Mouse (Mus musculus): Measurements from ENCODE around the gene Irx4.

DNA sequence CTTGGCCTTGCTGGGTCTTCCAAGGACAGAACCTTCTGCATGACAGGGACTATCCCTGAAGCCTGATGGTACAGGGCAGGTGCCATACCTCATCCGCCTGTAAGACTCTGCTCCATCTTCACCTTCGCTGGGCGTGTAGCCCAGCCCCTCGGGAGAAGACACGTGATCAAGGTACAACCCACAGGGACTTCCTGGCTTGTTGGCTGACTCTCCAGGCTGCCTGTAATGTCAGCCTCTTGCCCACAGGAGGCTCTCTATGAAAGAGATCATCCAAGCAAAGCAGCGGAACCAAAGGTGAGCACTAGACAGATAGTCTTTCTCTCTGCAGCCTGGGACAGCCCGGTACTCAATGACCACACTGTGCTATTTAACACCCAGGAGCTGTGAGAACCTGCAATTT lies 9.1 kb upstream of the Irx4 start:
- TF ChIP-seq POLR2A (IDR thresholded peaks at IDR 0.05; ENCODE audit: borderline replicate concordance, control insufficient read depth, low read depth, low read length): no peak
- no peak for TF ChIP-seq CTCF (IDR thresholded peaks at IDR 0.05; ENCODE audit: control insufficient read depth, insufficient read depth, low read length)

All from bone marrow, adult 2 months (tissue).